Mouse (Mus musculus) liver, embryonic 14.5 days (tissue): Measurements from ENCODE around the gene BC035044. TPM values are rescaled to one million over a fixed set of nuclear protein-coding genes. Genes with fewer than 3 reads are reported as not detected.

Experiments used
- ATAC-seq: fragments of 200-750 bp; cut with Nextera tagmentation; 2 replicates; pipeline ENCODE4 v1.8.0; 2017; ENCODE audit warnings: moderate number of reproducible peaks, mild to moderate bottlenecking, moderate library complexity; ENCODE audit not compliant: insufficient read depth
- DNase-seq, 3 experiments: peaks; one replicate each; pipeline ENCODE4 v3.0.0-alpha.2; 2012 to 2013; ENCODE audit warnings: low read depth in 3 of 3, low spot score in 3 of 3
- H3K27ac ChIP-seq: fragments of 300-500 bp; sonication (generic); 2 replicates; pipeline ENCODE4 v1.5.1; 2014; ENCODE audit warnings: moderate library complexity, mild to moderate bottlenecking, control low read depth, inconsistent platforms
- H3K27me3 ChIP-seq: fragments of 300-500 bp; sonication (generic); 2 replicates; pipeline ENCODE4 v1.6.1; 2014; ENCODE audit warnings: mild to moderate bottlenecking, low read length, moderate library complexity; ENCODE audit not compliant: control insufficient read depth, insufficient read depth
- H3K36me3 ChIP-seq: fragments of 300-500 bp; sonication (generic); replicated peaks from 2 replicates; pipeline ENCODE4 v1.6.1; 2014; ENCODE audit warnings: low read depth; ENCODE audit not compliant: control insufficient read depth, insufficient read depth
- H3K4me1 ChIP-seq, 2 experiments: fragments of 200-500 bp in 1 of 2; fragments of 300-500 bp in 1 of 2; sonication (generic) in 1 of 2; replicated peaks; 2 replicates each; pipeline ENCODE4 v1.6.1; 2012 to 2014; ENCODE audit warnings: antibody characterized with exemption in 1 of 2, inconsistent platforms in 1 of 2, low read length in 1 of 2; ENCODE audit not compliant: control insufficient read depth in 2 of 2, insufficient read depth in 2 of 2
- H3K4me2 ChIP-seq: fragments of 300-500 bp; sonication (generic); 2 replicates; pipeline ENCODE4 v1.6.1; 2014; ENCODE audit warnings: low read depth, mild to moderate bottlenecking, control low read depth, moderate library complexity
- H3K4me3 ChIP-seq, 2 experiments: fragments of 200-500 bp in 1 of 2; fragments of 300-500 bp in 1 of 2; sonication (generic) in 1 of 2; 2 replicates each; pipeline ENCODE4 v1.5.1; 2012 to 2014; ENCODE audit warnings: low read depth in 2 of 2, low read length in 2 of 2, mild to moderate bottlenecking in 2 of 2, control low read depth in 1 of 2, inconsistent platforms in 1 of 2, moderate library complexity in 1 of 2; ENCODE audit not compliant: insufficient read depth in 1 of 2
- H3K9ac ChIP-seq: fragments of 300-500 bp; sonication (generic); replicated peaks from 2 replicates; pipeline ENCODE4 v1.6.1; 2014; ENCODE audit warnings: mild to moderate bottlenecking, control low read depth, moderate library complexity
- H3K9me3 ChIP-seq: fragments of 300-500 bp; sonication (generic); 2 replicates; pipeline ENCODE4 v1.6.1; 2016; ENCODE audit warnings: low read length, mixed read lengths; ENCODE audit not compliant: control insufficient read depth
- CTCF ChIP-seq: IDR thresholded peaks from 2 replicates; pipeline ENCODE4 v1.5.1; 2016; ENCODE audit warnings: antibody characterized with exemption, low read depth, control low read depth
- EP300 ChIP-seq: IDR thresholded peaks from 2 replicates; pipeline ENCODE4 v1.6.1; 2016; ENCODE audit warnings: antibody characterized with exemption, low read depth
- WGBS: fragments of 180-500 bp; shearing (Covaris S2); extraction: QIAGEN DNeasy Blood & Tissue Kit; methylation state at CpG from one replicate; pipeline ENCODE4 v1.1.7; 2014; ENCODE audit not compliant: insufficient replicate concordance; 5-methylcytosine and 5-hydroxymethylcytosine counted together
- polyA plus RNA-seq, 2 experiments: library from polyadenylated mRNA; depleted of rRNA in 1 of 2; stranded (reverse) in 1 of 2; unstranded in 1 of 2; fragments of >200 nt; fragmentation: Nextera tagmentation in 1 of 2; extraction: Ambion mirVana in 1 of 2; gene quantifications; 2 replicates each; pipeline versions ENCODE4 v1.2.1 to v1.2.3; 2012 to 2014

The BC035044 gene
- polyA plus RNA-seq, 2 experiments: 5.0 to 10.6 TPM

GRCm38 (mm10) chr6:128849902-128850301, 41.0 kb downstream of the BC035044 start:
- Histone ChIP-seq H3K4me2 (no peak overlapping the region), H3K27ac (no peak overlapping the region), H3K27me3 (no peaks in the 10 kb centered on the region), H3K36me3 (no peaks in the 10 kb centered on the region), H3K4me1 (peaks cover 0 to 12% of the 10 kb centered on the region in 2 experiments; a peak in 2 of 4 replicates), H3K9me3 (no peaks in the 10 kb centered on the region), H3K9ac (no peak overlapping the region), H3K4me3 (no peak overlapping the region)
- ATAC-seq (no peak), DNase-seq (no peak)
- no peak for TF ChIP-seq EP300
- peak; percentile 72 for TF ChIP-seq CTCF
- 38% methylated on average over 2 of the region's 2 CpGs for WGBS

- H3K4me3 ChIP-seq: no peak overlapping the region
- H3K27ac ChIP-seq: no peak overlapping the region
- H3K9ac ChIP-seq: no peak overlapping the region
- H3K9me3 ChIP-seq: no peaks in the 10 kb centered on the region
- no peak for ATAC-seq
- no peak for DNase-seq
- no peak for TF ChIP-seq EP300
- no peak for TF ChIP-seq CTCF
- H3K36me3 ChIP-seq: no peaks in the 10 kb centered on the region
- peaks cover 3 to 19% of the 10 kb centered on the region in 2 experiments; a peak in 3 of 4 replicates for H3K4me1 ChIP-seq
- H3K27me3 ChIP-seq: no peaks in the 10 kb centered on the region
- 80% methylated on average over 4 of the region's 4 CpGs for WGBS
- H3K4me2 ChIP-seq: no peak overlapping the region
These were observed 43.5 kb downstream of the BC035044 start for GRCm38 (mm10) chr6:128847401-128847800.

GRCm38 (mm10) chr6:128845998-128846542, 44.9 kb downstream of the BC035044 start:
- 38% methylated on average over 6 of the region's 9 CpGs for WGBS
- Histone ChIP-seq H3K27ac (no peak overlapping the region), H3K4me2 (no peak overlapping the region), H3K9me3 (no peaks in the 10 kb centered on the region), H3K4me1 (peaks cover 3 to 21% of the 10 kb centered on the region in 2 experiments; a peak in 3 of 4 replicates), H3K4me3 (no peak overlapping the region), H3K36me3 (no peaks in the 10 kb centered on the region), H3K9ac (no peak overlapping the region), H3K27me3 (no peaks in the 10 kb centered on the region)
- ATAC-seq (peak; percentile 47), DNase-seq (no peak)
- TF ChIP-seq CTCF (no peak), EP300 (no peak)

DNA sequence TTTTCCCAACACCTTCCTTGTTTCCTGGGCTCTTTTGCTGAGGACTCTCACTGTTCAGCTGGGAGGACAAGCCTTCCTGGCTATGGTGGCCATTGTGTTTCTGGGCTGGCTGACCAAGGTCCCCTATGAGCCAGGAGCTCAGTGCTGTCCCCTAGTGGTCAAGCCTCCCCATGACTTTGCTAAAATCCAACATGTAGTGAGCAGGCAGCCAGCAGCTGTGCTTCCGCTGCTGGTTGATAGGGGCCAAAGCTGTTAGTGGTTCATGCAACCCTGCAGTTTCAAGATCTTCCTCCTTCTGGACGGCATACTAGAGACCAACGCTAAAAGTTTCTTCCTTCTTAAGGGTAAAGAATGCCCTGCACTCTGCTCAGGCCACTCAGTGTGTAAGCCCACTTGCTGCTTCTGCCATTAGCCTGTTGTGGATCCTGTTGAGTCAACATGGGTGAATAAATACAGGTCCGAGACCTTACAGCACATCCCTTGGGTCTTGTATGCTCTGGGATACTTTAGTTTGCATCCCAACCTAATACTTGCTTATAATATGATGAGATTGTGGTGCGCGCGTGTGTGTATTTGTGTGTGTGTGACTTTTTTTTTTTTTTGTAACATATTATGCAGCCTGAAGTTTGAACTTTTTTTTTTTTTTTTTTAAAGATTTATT, 45.5 kb downstream of the BC035044 start:
- peak overlapping the region; percentile 47 for H3K4me2 ChIP-seq
- 12% methylated on average over 7 of the region's 7 CpGs for WGBS
- ATAC-seq (peak; percentile 59), DNase-seq (peak; percentile 71 to 80 (median 77))
- TF ChIP-seq EP300: no peak
- TF ChIP-seq CTCF: peak; percentile 100
- H3K27me3 ChIP-seq: no peaks in the 10 kb centered on the region
- peak overlapping the region in 1 of 2 experiments; percentile 33; a peak in 1 of 4 replicates for H3K4me3 ChIP-seq
- H3K9ac ChIP-seq: 0 out of 2 replicates have a peak overlapping the region, but pooled peaks have one; percentile 13
- H3K36me3 ChIP-seq: no peaks in the 10 kb centered on the region
- H3K4me1 ChIP-seq: peaks cover 3 to 21% of the 10 kb centered on the region in 2 experiments; a peak in 3 of 4 replicates
- no peaks in the 10 kb centered on the region for H3K9me3 ChIP-seq
- H3K27ac ChIP-seq: peak overlapping the region; percentile 63

DNA sequence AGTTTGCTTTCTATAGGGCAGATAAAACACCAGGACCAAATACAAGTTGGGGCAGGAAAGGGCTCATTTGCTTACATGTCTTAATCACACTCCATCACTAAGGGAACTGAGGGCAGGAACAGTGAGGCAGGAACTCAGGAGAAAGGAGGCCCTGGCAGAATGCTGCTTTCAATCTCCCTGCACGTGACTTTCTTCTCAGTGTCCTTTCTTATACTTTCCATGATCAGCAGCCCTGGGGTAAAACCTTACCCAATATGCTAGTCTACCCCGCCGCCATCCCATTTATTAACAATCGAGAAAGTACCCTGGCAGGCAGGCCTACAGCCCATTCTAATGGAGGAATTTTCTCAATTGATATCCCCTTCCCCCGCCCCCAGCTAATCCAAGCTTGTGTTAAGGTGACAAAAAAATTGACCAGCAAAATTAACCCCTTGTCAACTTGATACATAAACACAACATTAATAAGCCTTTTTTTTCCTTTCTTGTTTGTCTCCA, 46.3 kb downstream of the BC035044 start:
- ATAC-seq (no peak), DNase-seq (no peak)
- no peaks in the 10 kb centered on the region for H3K27me3 ChIP-seq
- H3K9me3 ChIP-seq: no peaks in the 10 kb centered on the region
- 71% methylated on average over 5 of the region's 5 CpGs for WGBS
- no peak overlapping the region for H3K9ac ChIP-seq
- no peak overlapping the region; the same call in none of the 2 replicates for H3K4me2 ChIP-seq
- no peak overlapping the region for H3K27ac ChIP-seq
- no peak overlapping the region for H3K4me3 ChIP-seq
- TF ChIP-seq EP300: no peak
- TF ChIP-seq CTCF: no peak
- no peaks in the 10 kb centered on the region for H3K36me3 ChIP-seq
- peaks cover 3 to 21% of the 10 kb centered on the region in 2 experiments for H3K4me1 ChIP-seq
